Mouse (Mus musculus) thymus, adult 2 months (tissue): ENCODE data around the gene Fam208a. TPM values are rescaled to one million over a fixed set of nuclear protein-coding genes. Genes with fewer than 3 reads are reported as not detected.

Source experiments
- DNase-seq: peaks from one replicate; pipeline ENCODE4 v3.0.0; 2021
- H3K27ac ChIP-seq: fragments of 200-500 bp; 2 replicates; pipeline ENCODE4 v1.5.1; 2012; ENCODE audit warnings: low read length, control low read depth; ENCODE audit not compliant: control insufficient read depth, insufficient read depth
- H3K27me3 ChIP-seq: fragments of 200-500 bp; 2 replicates; pipeline ENCODE4 v1.6.1; 2012; ENCODE audit warnings: mild to moderate bottlenecking, low read length, moderate library complexity, mixed read lengths; ENCODE audit not compliant: control insufficient read depth, insufficient read depth
- H3K36me3 ChIP-seq: fragments of 200-500 bp; 2 replicates; pipeline ENCODE4 v1.6.1; 2012; ENCODE audit warnings: mild to moderate bottlenecking, low read length, moderate library complexity; ENCODE audit not compliant: control insufficient read depth, insufficient read depth
- H3K4me1 ChIP-seq: fragments of 200-500 bp; replicated peaks from 2 replicates; pipeline ENCODE4 v1.6.1; 2012; ENCODE audit warnings: low read length; ENCODE audit not compliant: control insufficient read depth, insufficient read depth
- H3K4me3 ChIP-seq: fragments of 200-500 bp; 2 replicates; pipeline ENCODE4 v1.5.1; 2012; ENCODE audit warnings: mild to moderate bottlenecking, low read length, control low read depth, moderate library complexity; ENCODE audit not compliant: control insufficient read depth, insufficient read depth
- CTCF ChIP-seq: fragments of 200-500 bp; IDR thresholded peaks from 2 replicates; pipeline ENCODE4 v1.5.1; 2012; ENCODE audit warnings: mild to moderate bottlenecking, control low read depth, low read length, moderate library complexity, borderline replicate concordance; ENCODE audit not compliant: control insufficient read depth, poor library complexity, insufficient read depth; ENCODE audit errors: extremely low read depth
- POLR2A ChIP-seq: fragments of 200-500 bp; IDR thresholded peaks from 2 replicates; pipeline ENCODE4 v1.6.1; 2012; ENCODE audit warnings: mild to moderate bottlenecking, low read length, control low read depth, moderate library complexity; ENCODE audit not compliant: control insufficient read depth, poor library complexity, insufficient read depth; ENCODE audit errors: extremely low read depth
- WGBS: fragments of 180-500 bp; shearing (Covaris S2); methylation state at CpG from one replicate; pipeline ENCODE4 v1.1.7; 2018; 5-methylcytosine and 5-hydroxymethylcytosine counted together
- polyA plus RNA-seq: library from polyadenylated mRNA; depleted of rRNA; stranded (reverse); fragments of >200 nt; gene quantifications from 2 replicates; pipeline ENCODE4 v1.2.3, GENCODE M21; 2012

Fam208a gene
- polyA plus RNA-seq, 1 experiment: 11.5 TPM

GRCm38 (mm10) chr14:27432064-27432463 lies 3.4 kb downstream of the Fam208a start:
- TF ChIP-seq CTCF (no peak), POLR2A (no peak)
- Histone ChIP-seq H3K4me1 (peaks cover 3% of the 10 kb centered on the region; the same call in 1 of the 2 replicates), H3K27me3 (no peaks in the 10 kb centered on the region), H3K36me3 (no peaks in the 10 kb centered on the region; the same call in 1 of the 2 replicates), H3K4me3 (no peak overlapping the region), H3K27ac (no peak overlapping the region)
- DNase-seq: no peak
- WGBS: 98% methylated on average over 2 of the region's 2 CpGs

GRCm38 (mm10) chr14:27436116-27436515 lies 7.5 kb downstream of the Fam208a start:
- WGBS: 94% methylated on average over 1 of the region's 1 CpGs
- Histone ChIP-seq H3K36me3 (peaks cover 9% of the 10 kb centered on the region; the same call in 1 of the 2 replicates), H3K27ac (no peak overlapping the region), H3K4me1 (no peaks in the 10 kb centered on the region), H3K27me3 (no peaks in the 10 kb centered on the region), H3K4me3 (no peak overlapping the region)
- DNase-seq: no peak
- TF ChIP-seq CTCF: no peak
- no peak for TF ChIP-seq POLR2A

GRCm38 (mm10) chr14:27436826-27437225 lies 8.2 kb downstream of the Fam208a start:
- Histone ChIP-seq H3K27me3 (no peaks in the 10 kb centered on the region), H3K4me3 (no peak overlapping the region), H3K4me1 (no peaks in the 10 kb centered on the region), H3K27ac (no peak overlapping the region), H3K36me3 (peaks cover 12% of the 10 kb centered on the region)
- DNase-seq: no peak
- TF ChIP-seq POLR2A: no peak
- TF ChIP-seq CTCF: no peak
- 92% methylated on average over 3 of the region's 3 CpGs for WGBS

- peaks cover 42% of the 10 kb centered on the region for H3K36me3 ChIP-seq
- DNase-seq: no peak
- no peak overlapping the region for H3K4me3 ChIP-seq
- H3K27ac ChIP-seq: no peak overlapping the region
- no peaks in the 10 kb centered on the region for H3K27me3 ChIP-seq
- no peaks in the 10 kb centered on the region for H3K4me1 ChIP-seq
- TF ChIP-seq CTCF (no peak), POLR2A (no peak)
Measured at GRCm38 (mm10) chr14:27440921-27441320, 12.3 kb downstream of the Fam208a start.

- DNase-seq: no peak
- H3K4me3 ChIP-seq: no peak overlapping the region
- TF ChIP-seq CTCF (no peak), POLR2A (no peak)
- H3K4me1 ChIP-seq: no peaks in the 10 kb centered on the region
- H3K27me3 ChIP-seq: no peaks in the 10 kb centered on the region
- peaks cover 70% of the 10 kb centered on the region for H3K36me3 ChIP-seq
- no peak overlapping the region for H3K27ac ChIP-seq
- 94% methylated on average over 2 of the region's 2 CpGs for WGBS
Measured at GRCm38 (mm10) chr14:27444851-27445281, 16.2 kb downstream of the Fam208a start.

GRCm38 (mm10) chr14:27446963-27447362 lies 18.3 kb downstream of the Fam208a start:
- Histone ChIP-seq H3K36me3 (peaks cover 65% of the 10 kb centered on the region), H3K27ac (no peak overlapping the region), H3K4me3 (no peak overlapping the region), H3K4me1 (no peaks in the 10 kb centered on the region), H3K27me3 (no peaks in the 10 kb centered on the region)
- TF ChIP-seq POLR2A (no peak), CTCF (no peak)
- WGBS: 96% methylated on average over 4 of the region's 4 CpGs
- DNase-seq: no peak

GRCm38 (mm10) chr14:27491399-27491798 lies 62.8 kb downstream of the Fam208a start:
- no peak for DNase-seq
- WGBS: 97% methylated on average over 5 of the region's 5 CpGs

More at GRCm38 (mm10) chr14:27491399-27491798, 62.8 kb downstream of the Fam208a start:
- H3K4me1 ChIP-seq: no peaks in the 10 kb centered on the region
- H3K27ac ChIP-seq: no peak overlapping the region
- TF ChIP-seq CTCF (no peak), POLR2A (no peak)
- H3K36me3 ChIP-seq: peaks cover 32% of the 10 kb centered on the region
- no peak overlapping the region for H3K4me3 ChIP-seq
- H3K27me3 ChIP-seq: no peaks in the 10 kb centered on the region
